Mouse (Mus musculus): ENCODE measurements around the gene Eif4a3.

Eif4a3 gene

GRCm38 (mm10) chr11:119299391-119300245, at the start of gene Eif4a3:
Gene Eif4a3, minus strand, starts transcription at chr11:119300089.
- DNase-seq (ENCODE audit: low read depth, low spot score) = peak; percentile 96

GRCm38 (mm10) chr11:119347125-119347524, 47.2 kb upstream of the Eif4a3 start:
- no peak for DNase-seq (ENCODE audit: low read depth, low spot score)

GRCm38 (mm10) chr11:119344865-119345264, 45.0 kb upstream of the Eif4a3 start:
- no peak for DNase-seq (ENCODE audit: low read depth, low spot score)

- no peak for DNase-seq (ENCODE audit: low read depth, low spot score)
These were observed 44.3 kb upstream of the Eif4a3 start for GRCm38 (mm10) chr11:119344178-119344577.

GRCm38 (mm10) chr11:119339637-119340036, 39.7 kb upstream of the Eif4a3 start:
- DNase-seq (ENCODE audit: low read depth, low spot score) = peak; percentile 35

GRCm38 (mm10) chr11:119339179-119339578, 39.3 kb upstream of the Eif4a3 start:
- no peak for DNase-seq (ENCODE audit: low read depth, low spot score)

- DNase-seq (ENCODE audit: low read depth, low spot score) = no peak
These were observed 38.6 kb upstream of the Eif4a3 start for GRCm38 (mm10) chr11:119338271-119339059.

- DNase-seq (ENCODE audit: low read depth, low spot score) = no peak
These were observed 32.1 kb upstream of the Eif4a3 start for GRCm38 (mm10) chr11:119331970-119332369.

- DNase-seq (ENCODE audit: low read depth, low spot score) = no peak
These were observed 30.7 kb upstream of the Eif4a3 start for GRCm38 (mm10) chr11:119330592-119330991.

GRCm38 (mm10) chr11:119325068-119325467, 25.2 kb upstream of the Eif4a3 start:
- no peak for DNase-seq (ENCODE audit: low read depth, low spot score)

- no peak for DNase-seq (ENCODE audit: low read depth, low spot score)
These were observed 22.6 kb upstream of the Eif4a3 start for GRCm38 (mm10) chr11:119322521-119322920.

GRCm38 (mm10) chr11:119316720-119317119, 16.8 kb upstream of the Eif4a3 start:
- DNase-seq (ENCODE audit: low read depth, low spot score) = no peak

- DNase-seq (ENCODE audit: low read depth, low spot score) = no peak
These were observed 14.5 kb upstream of the Eif4a3 start for GRCm38 (mm10) chr11:119314252-119314936.

GRCm38 (mm10) chr11:119310621-119311020, 10.7 kb upstream of the Eif4a3 start:
- no peak for DNase-seq (ENCODE audit: low read depth, low spot score)

- no peak for DNase-seq (ENCODE audit: low read depth, low spot score)
These were observed 8.0 kb upstream of the Eif4a3 start for GRCm38 (mm10) chr11:119307916-119308315.

GRCm38 (mm10) chr11:119307658-119307867, 7.7 kb upstream of the Eif4a3 start, which contains the start of gene Card14:
Gene Card14, plus strand, starts transcription at chr11:119307768.
- DNase-seq (ENCODE audit: low read depth, low spot score) = no peak

GRCm38 (mm10) chr11:119306762-119307657, 7.1 kb upstream of the Eif4a3 start:
- DNase-seq (ENCODE audit: low read depth, low spot score) = no peak

GRCm38 (mm10) chr11:119304904-119305712, 5.2 kb upstream of the Eif4a3 start:
- no peak for DNase-seq (ENCODE audit: low read depth, low spot score)

- DNase-seq (ENCODE audit: low read depth, low spot score) = no peak
These were observed 1.1 kb upstream of the Eif4a3 start for GRCm38 (mm10) chr11:119300986-119301385.

GRCm38 (mm10) chr11:119300246-119300935, 502 bp upstream of the Eif4a3 start:
- peak; percentile 28 for DNase-seq (ENCODE audit: low read depth, low spot score)
